Mouse (Mus musculus) WW6 (cell line): ENCODE measurements at regions not wholly inside any gene's neighbourhood (a gene's known extent, or its start where the extent isn't known, plus 50 kb on each side); places are given as distances from the start of the nearest gene placed in this dataset.

Experiments used
- DNase-seq: peaks from one replicate; pipeline ENCODE4 v3.0.0-alpha.2; 2013; ENCODE audit warnings: low read depth, low spot score

- no peak for DNase-seq
Observed at GRCm38 (mm10) chr13:64007688-64008087, 81.3 kb downstream of the Hsd17b3 start.

- no peak for DNase-seq
Observed at GRCm38 (mm10) chr13:64002945-64003459, 86.0 kb downstream of the Hsd17b3 start.

- DNase-seq: no peak
Observed at GRCm38 (mm10) chr13:64000303-64000702, 88.7 kb downstream of the Hsd17b3 start.

GRCm38 (mm10) chr13:63998647-63999046 is 90.4 kb downstream of the Hsd17b3 start:
- no peak for DNase-seq

- no peak for DNase-seq
Observed at GRCm38 (mm10) chr13:63993857-63994477, 95.1 kb downstream of the Hsd17b3 start.

GRCm38 (mm10) chr13:63992989-63993388 is 96.0 kb downstream of the Hsd17b3 start:
- DNase-seq: no peak

GRCm38 (mm10) chr13:63990480-63990958 is 98.5 kb downstream of the Hsd17b3 start:
- no peak for DNase-seq

- DNase-seq: no peak
Observed at GRCm38 (mm10) chr13:63989769-63990168, 99.3 kb downstream of the Hsd17b3 start.

GRCm38 (mm10) chr13:63988263-63988662 is 100.8 kb downstream of the Hsd17b3 start:
- DNase-seq: no peak

GRCm38 (mm10) chr13:63986681-63987080 is 102.3 kb downstream of the Hsd17b3 start:
- DNase-seq: no peak

GRCm38 (mm10) chr13:63985590-63985989 is 103.4 kb downstream of the Hsd17b3 start:
- DNase-seq: no peak

- no peak for DNase-seq
Observed at GRCm38 (mm10) chr13:63985086-63985485, 103.9 kb downstream of the Hsd17b3 start.

GRCm38 (mm10) chr13:63980012-63980691 is 108.9 kb downstream of the Hsd17b3 start:
- no peak for DNase-seq

GRCm38 (mm10) chr13:63979581-63979980 is 109.4 kb downstream of the Hsd17b3 start:
- no peak for DNase-seq

GRCm38 (mm10) chr13:63969907-63970306 is 119.1 kb downstream of the Hsd17b3 start:
- no peak for DNase-seq

GRCm38 (mm10) chr13:63968623-63969022 is 120.4 kb downstream of the Hsd17b3 start:
- DNase-seq: peak; percentile 62

- DNase-seq: no peak
Observed at GRCm38 (mm10) chr13:63957098-63957497, 131.9 kb downstream of the Hsd17b3 start.

GRCm38 (mm10) chr13:63954305-63954704 is 134.7 kb downstream of the Hsd17b3 start:
- DNase-seq: no peak

- DNase-seq: no peak
Observed at GRCm38 (mm10) chr13:63951922-63952734, 136.9 kb downstream of the Hsd17b3 start.

GRCm38 (mm10) chr13:63951136-63951535 is 136.1 kb downstream of the Ercc6l2 start:
- no peak for DNase-seq
